7 mouse cellular contexts compared by ENCODE assay signal in the genomic region with DNA sequence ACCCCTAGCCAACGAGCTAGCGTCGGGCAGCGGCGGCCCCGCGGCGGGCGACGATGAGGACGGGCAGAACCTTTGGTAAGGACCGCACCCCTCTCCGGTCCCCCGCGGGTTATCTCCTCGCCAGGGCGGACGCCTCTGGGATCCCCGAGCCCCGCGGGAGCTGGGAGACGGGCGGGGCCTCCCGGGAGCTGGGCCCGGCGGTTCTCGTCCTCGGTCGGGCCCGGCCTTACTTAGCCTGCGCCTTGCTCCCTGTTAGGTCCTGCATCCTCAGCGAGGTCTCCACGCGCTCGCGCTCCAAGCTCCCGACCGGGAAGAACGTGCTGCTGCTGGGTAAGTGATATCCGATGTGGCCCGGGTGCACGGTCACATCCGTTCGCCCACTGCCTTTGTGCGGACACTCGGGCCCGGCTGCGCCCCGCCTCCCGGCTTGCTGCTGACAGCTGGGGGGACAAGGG. TPM values are rescaled to one million over a fixed set of nuclear protein-coding genes. Genes with fewer than 3 reads are reported as not detected.
DNase-seq lines count a peak whose midpoint lies in the region; ATAC-seq and TF ChIP-seq lines count a peak whose summit lies in the region.

No protein-coding gene starts in this region.

- peaks cover 19% of the 10 kb centered on the region for H3K36me3 ChIP-seq in lung, embryonic 14.5 days (ENCODE audit: insufficient read depth)
- H3K36me3 ChIP-seq in hindbrain, embryonic 10.5 days, result peaks cover 33% of the 10 kb centered on the region
- peaks cover 7% of the 10 kb centered on the region for H3K36me3 ChIP-seq in liver, embryonic 14.5 days (replicated peaks; ENCODE audit: control insufficient read depth, insufficient read depth, low read depth)
- H3K36me3 ChIP-seq in neural tube, embryonic 14.5 days (ENCODE audit: control insufficient read depth, insufficient read depth, low read length), result peaks cover 5% of the 10 kb centered on the region; the same call in 1 of the 2 replicates

- peak overlapping the region; percentile 93 for H3K4me3 ChIP-seq in lung, embryonic 14.5 days (ENCODE audit: low read depth, low read length)
- H3K4me3 ChIP-seq in hindbrain, embryonic 10.5 days, result peak overlapping the region; percentile 77
- H3K4me3 ChIP-seq in liver, embryonic 14.5 days (ENCODE audit: insufficient read depth in 1 of 2, low read depth in 2 of 2, low read length in 2 of 2), result peak overlapping the region; percentile 74 to 90
- H3K4me3 ChIP-seq in neural tube, embryonic 14.5 days (ENCODE audit: low read depth, low read length), result peak overlapping the region; percentile 94

- H3K4me1 ChIP-seq in lung, embryonic 14.5 days (ENCODE audit: insufficient read depth), result peaks cover 13% of the 10 kb centered on the region; the same call in 1 of the 2 replicates
- peaks cover 29% of the 10 kb centered on the region for H3K4me1 ChIP-seq in hindbrain, embryonic 10.5 days (replicated peaks)
- peaks cover 12 to 13% of the 10 kb centered on the region in 2 experiments; a peak in 3 of 4 replicates for H3K4me1 ChIP-seq in liver, embryonic 14.5 days (replicated peaks; ENCODE audit: control insufficient read depth in 2 of 2, insufficient read depth in 2 of 2, low read length in 1 of 2)
- peaks cover 22% of the 10 kb centered on the region for H3K4me1 ChIP-seq in neural tube, embryonic 14.5 days (ENCODE audit: control insufficient read depth, insufficient read depth, low read length)

- no peaks in the 10 kb centered on the region for H3K27me3 ChIP-seq in lung, embryonic 14.5 days (ENCODE audit: insufficient read depth, low read length)
- H3K27me3 ChIP-seq in hindbrain, embryonic 10.5 days (ENCODE audit: insufficient read depth, poor library complexity, severe bottlenecking), result no peaks in the 10 kb centered on the region
- H3K27me3 ChIP-seq in liver, embryonic 14.5 days (ENCODE audit: control insufficient read depth, insufficient read depth, low read length), result no peaks in the 10 kb centered on the region
- no peaks in the 10 kb centered on the region for H3K27me3 ChIP-seq in neural tube, embryonic 14.5 days (ENCODE audit: control insufficient read depth, insufficient read depth, low read length)

- TF ChIP-seq EP300 in liver, embryonic 14.5 days (IDR thresholded peaks at IDR 0.05; ENCODE audit: low read depth), result no peak

- no peak for TF ChIP-seq CTCF in lung, embryonic 14.5 days (IDR thresholded peaks at IDR 0.05; ENCODE audit: low read depth)
- TF ChIP-seq CTCF in liver, embryonic 14.5 days (IDR thresholded peaks at IDR 0.05; ENCODE audit: low read depth), result no peak

- H3K27ac ChIP-seq in lung, embryonic 14.5 days (ENCODE audit: low read depth), result peak overlapping the region; percentile 88
- H3K27ac ChIP-seq in hindbrain, embryonic 10.5 days, result peak overlapping the region; percentile 91
- peak overlapping the region; percentile 73 for H3K27ac ChIP-seq in liver, embryonic 14.5 days
- peak overlapping the region; percentile 96 for H3K27ac ChIP-seq in neural tube, embryonic 14.5 days (ENCODE audit: low read depth, low read length)

- peak overlapping the region; percentile 88 for H3K9ac ChIP-seq in lung, embryonic 14.5 days
- H3K9ac ChIP-seq in liver, embryonic 14.5 days (replicated peaks), result peak overlapping the region; percentile 83
- peak overlapping the region; percentile 96 for H3K9ac ChIP-seq in neural tube, embryonic 14.5 days (replicated peaks; ENCODE audit: low read depth, low read length)

- H3K9me3 ChIP-seq in lung, embryonic 14.5 days (ENCODE audit: low read depth, low read length), result no peaks in the 10 kb centered on the region
- H3K9me3 ChIP-seq in hindbrain, embryonic 10.5 days, result peaks cover 2% of the 10 kb centered on the region; the same call in 1 of the 2 replicates
- no peaks in the 10 kb centered on the region for H3K9me3 ChIP-seq in liver, embryonic 14.5 days (ENCODE audit: control insufficient read depth, low read length)
- H3K9me3 ChIP-seq in neural tube, embryonic 14.5 days (ENCODE audit: control insufficient read depth, low read length), result no peaks in the 10 kb centered on the region

- peak; percentile 66 for ATAC-seq in lung, embryonic 14.5 days (ENCODE audit: insufficient read depth)
- ATAC-seq in liver, embryonic 14.5 days (ENCODE audit: insufficient read depth), result peak; percentile 85
- ATAC-seq in neural tube, embryonic 14.5 days (ENCODE audit: low read depth), result peak; percentile 75

- DNase-seq in lung, embryonic 14.5 days, result peak; percentile 68
- no peak for DNase-seq in lung, postnatal 25 days (ENCODE audit: low spot score)
- peak; percentile 66 for DNase-seq in c-Kit-negative CD71-positive TER-119-positive erythroid progenitor cells, embryonic 14.5 days (ENCODE audit: low read depth, low spot score)
- no peak for DNase-seq in hindbrain, embryonic 10.5 days (ENCODE audit: low spot score)
- peak in 2 of 3 experiments; percentile 51 to 54 for DNase-seq in liver, embryonic 14.5 days (ENCODE audit: low read depth in 3 of 3, low spot score in 3 of 3)
- DNase-seq in cerebellum, postnatal 14 days, result no peak

- WGBS in lung, embryonic 14.5 days, result 1% methylated on average over 50 of the region's 50 CpGs
- under 1% methylated on average over 50 of the region's 50 CpGs for WGBS in hindbrain, embryonic 10.5 days
- WGBS in liver, embryonic 14.5 days (ENCODE audit: insufficient replicate concordance), result under 1% methylated on average over 46 of the region's 50 CpGs
- WGBS in neural tube, embryonic 14.5 days, result under 1% methylated on average over 38 of the region's 50 CpGs

- peak overlapping the region; percentile 92 for H3K4me2 ChIP-seq in lung, embryonic 14.5 days
- peak overlapping the region; percentile 99 for H3K4me2 ChIP-seq in liver, embryonic 14.5 days (ENCODE audit: low read depth)
- H3K4me2 ChIP-seq in neural tube, embryonic 14.5 days (ENCODE audit: low read depth, low read length), result peak overlapping the region; percentile 76

RNA-seq across cellular contexts. Expression of a gene that starts 0.4 kb away (rescaled TPM):
- 49.9 and 51.1 TPM in 2 replicates for polyA plus RNA-seq in lung, embryonic 14.5 days (2014; fragmentation: Nextera tagmentation; extraction: Ambion mirVana)
- polyA plus RNA-seq in hindbrain, embryonic 10.5 days (2016; fragmentation: Nextera tagmentation; extraction: Ambion mirVana), result 99.8 and 122 TPM in 2 replicates
- polyA plus RNA-seq in liver, embryonic 14.5 days (2012; rRNA removed), result 5.0 and 10.3 TPM in 2 replicates
- 10.8 and 11.5 TPM in 2 replicates for polyA plus RNA-seq in liver, embryonic 14.5 days (2014; fragmentation: Nextera tagmentation; extraction: Ambion mirVana)
- 131 and 141 TPM in 2 replicates for polyA plus RNA-seq in neural tube, embryonic 14.5 days (2014; fragmentation: Nextera tagmentation; extraction: Ambion mirVana)

RNA-seq across cellular contexts. Expression of a gene that starts 41.9 kb away (rescaled TPM):
- 57.4 and 57.7 TPM in 2 replicates for polyA plus RNA-seq in lung, embryonic 14.5 days (2014; fragmentation: Nextera tagmentation; extraction: Ambion mirVana)
- polyA plus RNA-seq in hindbrain, embryonic 10.5 days (2016; fragmentation: Nextera tagmentation; extraction: Ambion mirVana), result 23.8 and 30.0 TPM in 2 replicates
- polyA plus RNA-seq in liver, embryonic 14.5 days (2012; rRNA removed), result 8.7 and 10.8 TPM in 2 replicates
- polyA plus RNA-seq in liver, embryonic 14.5 days (2014; fragmentation: Nextera tagmentation; extraction: Ambion mirVana), result 20.1 and 24.2 TPM in 2 replicates
- 15.0 and 22.9 TPM in 2 replicates for polyA plus RNA-seq in neural tube, embryonic 14.5 days (2014; fragmentation: Nextera tagmentation; extraction: Ambion mirVana)

RNA-seq across cellular contexts. Expression of a gene that starts 49.0 kb away (rescaled TPM):
- polyA plus RNA-seq in lung, embryonic 14.5 days (2014; fragmentation: Nextera tagmentation; extraction: Ambion mirVana), result 66.4 and 66.6 TPM in 2 replicates
- polyA plus RNA-seq in hindbrain, embryonic 10.5 days (2016; fragmentation: Nextera tagmentation; extraction: Ambion mirVana), result 67.4 and 68.7 TPM in 2 replicates
- polyA plus RNA-seq in liver, embryonic 14.5 days (2012; rRNA removed), result 16.3 and 20.7 TPM in 2 replicates
- polyA plus RNA-seq in liver, embryonic 14.5 days (2014; fragmentation: Nextera tagmentation; extraction: Ambion mirVana), result 23.1 and 23.8 TPM in 2 replicates
- 54.6 and 56.7 TPM in 2 replicates for polyA plus RNA-seq in neural tube, embryonic 14.5 days (2014; fragmentation: Nextera tagmentation; extraction: Ambion mirVana)

Comparison
In these comparisons a context has a peak if more than half of its experiments do, and no peak if none do; other contexts are left out.
1. DNase-seq: peak in lung, embryonic 14.5 days (single experiment), c-Kit-negative CD71-positive TER-119-positive erythroid progenitor cells, embryonic 14.5 days (single experiment) and liver, embryonic 14.5 days (2 of 3); none in lung, postnatal 25 days (single experiment), hindbrain, embryonic 10.5 days (single experiment) and cerebellum, postnatal 14 days (0 of 2).
2. Peak in every context shown above with its lines, with median percentiles within 50 percentile points of each other: ATAC-seq, H3K27ac ChIP-seq, H3K4me2 ChIP-seq, H3K4me3 ChIP-seq and H3K9ac ChIP-seq.